Mouse (Mus musculus) brown adipose tissue, adult 24 weeks (tissue): ENCODE data around the gene Rapgef1. TPM values are rescaled to one million over a fixed set of nuclear protein-coding genes. Genes with fewer than 3 reads are reported as not detected.
"Not testable (repeated sequence)": the region's sequence is repeated elsewhere in the genome, so short reads cannot be mapped to it uniquely, and the experiment has no call there.

ENCODE experiments used
- H3K27ac ChIP-seq: fragments of 200-500 bp; replicated peaks from 2 replicates; pipeline ENCODE4 v1.5.1; 2012; ENCODE audit warnings: low read depth, mild to moderate bottlenecking, low read length
- H3K4me1 ChIP-seq: fragments of 200-500 bp; 2 replicates; pipeline ENCODE4 v1.6.1; 2012; ENCODE audit warnings: low read length, mixed read lengths; ENCODE audit not compliant: control insufficient read depth, insufficient read depth, insufficient read length
- H3K4me3 ChIP-seq: fragments of 200-500 bp; 2 replicates; pipeline ENCODE4 v1.5.1; 2012; ENCODE audit warnings: low read depth, mild to moderate bottlenecking, low read length, moderate library complexity; ENCODE audit not compliant: insufficient read depth
- polyA plus RNA-seq: library from polyadenylated mRNA; stranded (reverse); fragments of >200 nt; gene quantifications from 2 replicates; pipeline ENCODE4 v1.2.4, GENCODE M21; 2012; ENCODE audit not compliant: missing spikeins, insufficient read depth, insufficient read length

The Rapgef1 gene
- polyA plus RNA-seq, 1 experiment: 19.1 TPM

DNA sequence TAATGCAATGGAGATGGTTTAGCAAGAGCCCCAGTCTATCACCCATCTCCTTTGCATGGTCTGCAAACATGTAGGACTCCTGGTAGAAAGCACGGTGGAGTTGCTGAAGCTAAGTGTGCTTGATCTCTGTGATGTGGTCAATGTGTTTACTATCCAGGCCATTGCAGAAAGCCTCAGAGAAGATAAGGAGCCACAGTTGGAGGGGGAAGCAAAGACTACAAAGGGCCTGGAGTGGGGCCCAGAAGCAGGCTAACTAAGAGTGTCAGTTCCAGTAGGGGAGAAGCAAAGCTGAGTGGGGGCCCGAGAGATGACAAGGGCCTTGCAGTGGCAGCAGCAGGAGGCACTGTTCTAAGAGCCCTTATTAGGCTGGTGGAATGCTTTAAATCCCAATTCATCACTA lies 70.0 kb downstream of the Rapgef1 start:
- Histone ChIP-seq H3K4me1 (no peaks in the 10 kb centered on the region), H3K4me3 (no peak overlapping the region), H3K27ac (no peak overlapping the region)

DNA sequence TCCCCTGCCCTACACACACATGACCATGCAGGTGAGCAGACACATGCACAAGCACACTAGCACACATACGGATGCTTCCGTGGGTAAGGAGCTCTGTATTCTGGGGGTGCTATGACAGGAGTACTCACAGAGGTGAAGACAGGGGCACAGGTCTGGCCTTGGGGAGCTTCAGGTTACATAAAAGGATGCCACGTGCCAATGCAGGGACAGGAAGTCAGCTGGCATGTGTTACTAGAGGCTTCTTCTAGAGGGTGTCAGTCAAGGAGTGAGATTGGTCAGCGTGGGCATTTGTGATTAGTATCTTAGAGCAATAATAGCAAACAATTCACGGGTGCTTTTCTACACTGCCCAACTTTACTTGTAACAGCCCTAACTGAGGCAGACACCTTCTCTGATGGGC lies 71.5 kb downstream of the Rapgef1 start:
- H3K27ac ChIP-seq: no peak overlapping the region
- H3K4me1 ChIP-seq: no peaks in the 10 kb centered on the region
- no peak overlapping the region for H3K4me3 ChIP-seq

DNA sequence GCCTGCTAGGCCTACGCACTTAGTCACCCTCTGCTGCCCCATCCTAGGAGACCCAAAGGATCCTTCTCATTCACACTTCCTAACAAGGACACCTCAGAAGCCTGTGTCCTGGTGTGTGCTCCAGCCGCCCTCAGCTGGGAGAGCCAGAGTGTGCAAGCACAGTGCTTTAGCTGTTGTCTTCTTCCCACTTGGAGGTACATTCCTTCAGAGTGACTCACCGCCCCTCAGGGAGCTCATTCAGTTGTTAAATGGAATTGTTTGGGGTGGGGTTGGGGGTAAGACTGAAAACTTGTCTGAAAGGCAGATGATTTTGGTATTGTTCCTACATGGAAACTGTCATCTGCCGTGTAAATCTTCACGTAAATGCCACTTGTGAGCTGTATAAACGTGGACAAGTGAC lies 72.0 kb downstream of the Rapgef1 start:
- H3K27ac ChIP-seq: no peak overlapping the region
- H3K4me1 ChIP-seq: no peaks in the 10 kb centered on the region
- H3K4me3 ChIP-seq: no peak overlapping the region

GRCm38 (mm10) chr2:29692192-29692591 lies 72.7 kb downstream of the Rapgef1 start:
- Histone ChIP-seq H3K27ac (no peak overlapping the region), H3K4me3 (no peak overlapping the region)

GRCm38 (mm10) chr2:29696207-29696800 lies 76.8 kb downstream of the Rapgef1 start:
- peaks cover 9% of the 10 kb centered on the region; the same call in 1 of the 2 replicates for H3K4me1 ChIP-seq
- H3K27ac ChIP-seq: no peak overlapping the region
- no peak overlapping the region for H3K4me3 ChIP-seq

More at GRCm38 (mm10) chr2:29692192-29692591, 72.7 kb downstream of the Rapgef1 start:
- no peaks in the 10 kb centered on the region for H3K4me1 ChIP-seq

- H3K4me1 ChIP-seq: peaks cover 11% of the 10 kb centered on the region
- H3K4me3 ChIP-seq: no peak overlapping the region
- peak overlapping the region; percentile 3; the same call in 1 of the 2 replicates for H3K27ac ChIP-seq
Measured at GRCm38 (mm10) chr2:29698421-29699290, 79.1 kb downstream of the Rapgef1 start.

DNA sequence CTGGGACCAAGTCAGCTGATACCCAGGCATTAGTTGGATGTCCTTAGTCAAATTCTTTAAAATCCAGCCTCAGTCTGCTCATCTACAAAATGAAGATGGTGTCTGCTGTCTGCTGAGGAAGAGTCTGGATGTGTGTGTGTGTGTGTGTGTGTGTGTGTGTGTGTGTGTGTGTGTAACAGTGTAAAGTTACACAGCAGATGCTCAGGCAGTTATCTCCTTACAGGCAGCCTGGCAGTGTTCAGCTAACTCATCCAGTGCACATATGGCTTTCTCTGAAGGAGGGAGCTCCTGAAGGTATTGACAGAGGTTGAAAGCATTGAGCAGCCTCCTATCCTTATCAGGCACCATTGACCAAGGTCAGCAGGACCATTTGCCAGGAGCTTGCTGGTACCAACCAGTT lies 81.4 kb downstream of the Rapgef1 start:
- Histone ChIP-seq H3K27ac (no peak overlapping the region), H3K4me1 (peaks cover 11% of the 10 kb centered on the region), H3K4me3 (no peak overlapping the region)

DNA sequence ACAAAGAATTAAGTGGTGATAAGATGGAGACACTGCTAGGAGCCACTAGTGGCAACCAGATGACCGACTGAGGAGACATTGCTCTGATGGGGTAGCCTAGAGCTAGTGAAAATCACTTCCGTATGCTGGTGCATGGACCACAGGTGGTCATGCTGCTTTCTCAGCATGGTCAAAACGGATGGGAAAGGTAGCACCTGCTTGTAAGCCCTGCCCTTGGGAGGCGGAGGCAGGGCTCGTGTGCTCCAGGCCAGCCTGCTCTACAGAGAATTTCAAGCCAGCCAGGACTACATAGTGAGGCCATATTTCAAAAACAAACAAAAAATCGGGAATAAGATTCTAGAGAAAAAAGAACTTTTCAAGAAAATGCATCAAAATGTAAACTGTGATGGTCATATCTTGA lies 81.9 kb downstream of the Rapgef1 start:
- Histone ChIP-seq H3K4me1 (peaks cover 11% of the 10 kb centered on the region), H3K4me3 (no peak overlapping the region), H3K27ac (no peak overlapping the region)

- peaks cover 11% of the 10 kb centered on the region for H3K4me1 ChIP-seq
- no peak overlapping the region for H3K27ac ChIP-seq
- no peak overlapping the region for H3K4me3 ChIP-seq
Measured at GRCm38 (mm10) chr2:29702189-29702588, 82.7 kb downstream of the Rapgef1 start.

GRCm38 (mm10) chr2:29703104-29704081 lies 83.9 kb downstream of the Rapgef1 start:
- no peak overlapping the region for H3K4me3 ChIP-seq
- peaks cover 8% of the 10 kb centered on the region; the same call in 1 of the 2 replicates for H3K4me1 ChIP-seq
- no peak overlapping the region for H3K27ac ChIP-seq

DNA sequence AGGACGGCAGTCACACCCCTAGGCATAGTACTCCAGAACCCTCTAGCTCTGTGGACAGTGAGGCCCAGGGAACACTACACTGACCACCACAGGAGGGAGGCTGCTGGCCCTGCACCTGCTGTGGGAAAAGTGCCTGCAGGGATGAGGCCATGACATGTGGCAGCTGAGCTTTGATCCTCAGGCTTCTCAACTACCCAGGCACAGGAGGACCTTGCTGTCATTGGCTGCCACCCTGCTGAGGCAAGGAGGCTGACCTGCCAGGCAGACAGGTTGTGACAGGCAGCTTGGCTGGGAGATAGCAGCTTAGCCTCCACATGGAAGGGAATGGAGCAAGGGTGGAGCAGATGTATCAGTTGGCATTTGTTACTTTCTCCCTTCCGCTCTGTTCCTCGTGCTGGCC lies 86.0 kb downstream of the Rapgef1 start:
- Histone ChIP-seq H3K27ac (no peak overlapping the region), H3K4me3 (no peak overlapping the region), H3K4me1 (peaks cover 2% of the 10 kb centered on the region; the same call in 1 of the 2 replicates)

GRCm38 (mm10) chr2:29706726-29707620 lies 87.5 kb downstream of the Rapgef1 start:
- H3K4me3 ChIP-seq: no peak overlapping the region
- peaks cover 5% of the 10 kb centered on the region; the same call in 1 of the 2 replicates for H3K4me1 ChIP-seq
- H3K27ac ChIP-seq: no peak overlapping the region

DNA sequence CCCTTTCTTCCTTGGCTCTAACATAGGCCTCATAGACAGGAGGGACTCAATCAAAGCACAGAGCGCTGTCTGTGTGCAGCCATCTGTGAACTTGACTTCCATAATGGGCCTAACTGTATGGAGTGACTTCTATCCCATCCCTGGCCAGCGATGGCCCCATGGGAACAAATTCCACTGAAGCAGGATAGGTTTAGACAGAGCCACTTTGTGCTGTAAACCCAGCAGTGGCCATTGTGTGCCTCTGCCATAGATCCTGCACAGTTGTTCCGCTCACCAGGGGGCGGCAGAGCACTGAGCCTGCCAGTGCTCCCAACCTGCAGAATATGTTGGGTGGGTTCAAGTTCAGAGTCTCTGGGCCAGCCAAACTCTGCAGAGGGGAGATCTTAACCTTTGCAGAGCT lies 88.2 kb downstream of the Rapgef1 start:
- Histone ChIP-seq H3K27ac (no peak overlapping the region), H3K4me3 (no peak overlapping the region), H3K4me1 (peaks cover 5% of the 10 kb centered on the region; the same call in 1 of the 2 replicates)

DNA sequence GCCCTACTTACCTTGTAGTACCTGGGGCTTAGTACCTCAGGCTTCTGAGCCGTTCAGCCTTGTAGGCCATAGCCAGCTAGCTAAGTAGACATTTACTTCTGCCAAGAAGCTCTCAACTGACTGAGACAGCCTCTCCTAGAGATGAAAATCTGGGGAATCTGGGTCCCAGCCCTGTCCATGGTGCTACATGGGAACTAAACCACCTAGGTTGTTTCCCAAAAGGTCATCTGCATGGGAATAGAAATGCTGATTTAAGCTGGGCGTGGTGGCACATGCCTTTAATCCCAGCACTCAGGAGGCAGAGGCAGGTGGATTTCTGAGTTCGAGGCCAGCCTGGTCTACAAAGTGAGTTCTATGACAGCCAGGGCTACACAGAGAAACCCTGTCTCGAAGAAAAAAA lies 88.7 kb downstream of the Rapgef1 start:
- not testable (repeated sequence) for H3K27ac ChIP-seq, H3K4me1 ChIP-seq

More for the DNA sequence above, 88.7 kb downstream of the Rapgef1 start:
- not testable (repeated sequence) for H3K4me3 ChIP-seq
